Mouse (Mus musculus): ENCODE measurements around the gene Acta1.

DNA sequence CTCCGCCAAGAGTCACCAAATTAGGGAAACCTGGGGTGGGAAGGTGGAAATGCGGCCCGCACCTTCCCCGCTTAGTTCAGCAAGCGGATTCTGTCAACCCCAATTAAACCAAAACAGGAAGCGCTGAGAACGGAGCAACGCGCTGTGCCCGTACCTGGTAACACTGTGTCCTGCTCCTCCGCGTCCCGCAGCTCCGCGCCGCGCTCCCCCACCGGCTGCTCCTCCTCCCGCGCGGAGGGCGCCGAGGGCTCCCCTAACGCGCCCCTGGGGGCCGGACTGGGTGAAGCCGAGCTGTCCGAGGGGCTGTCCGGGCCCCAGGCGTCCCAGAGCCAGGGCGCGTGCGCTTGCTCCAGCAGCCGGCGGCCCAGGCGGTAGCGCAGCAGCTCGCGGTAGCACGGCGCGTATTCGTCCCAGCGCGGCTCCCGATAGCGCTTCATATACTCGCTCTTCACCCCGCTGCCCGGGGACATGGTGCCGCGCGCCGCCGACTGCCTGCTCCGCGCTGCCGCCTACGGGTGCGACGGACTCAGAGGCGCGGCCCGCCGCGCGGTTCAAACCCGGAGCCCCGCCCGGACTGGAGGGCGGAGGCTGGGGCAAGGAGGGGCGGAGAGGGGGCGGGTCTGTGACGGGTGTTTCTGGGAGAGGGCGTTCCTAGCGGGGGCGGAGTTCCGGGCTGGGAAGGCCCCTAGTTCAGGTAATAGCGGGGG lies 35.5 kb downstream of the Acta1 start:
- no peak for TF ChIP-seq CTCF (IDR thresholded peaks at IDR 0.05; ENCODE audit: low read depth, low read length)
- no peak for TF ChIP-seq POLR2A (IDR thresholded peaks at IDR 0.05; ENCODE audit: borderline replicate concordance, low read depth, low read length)

Data from bone marrow macrophage, adult 2 months (primary cell).